Mouse (Mus musculus): ENCODE measurements around the gene Gm37240.

The Gm37240 gene

GRCm38 (mm10) chr3:85173441-85174071, 713.8 kb downstream of the Gm37240 start:
- no peak for DNase-seq

GRCm38 (mm10) chr3:85172532-85172931, 714.8 kb downstream of the Gm37240 start:
- no peak for DNase-seq

- DNase-seq = no peak
Observed at GRCm38 (mm10) chr3:85172096-85172495, 715.2 kb downstream of the Gm37240 start.

DNA sequence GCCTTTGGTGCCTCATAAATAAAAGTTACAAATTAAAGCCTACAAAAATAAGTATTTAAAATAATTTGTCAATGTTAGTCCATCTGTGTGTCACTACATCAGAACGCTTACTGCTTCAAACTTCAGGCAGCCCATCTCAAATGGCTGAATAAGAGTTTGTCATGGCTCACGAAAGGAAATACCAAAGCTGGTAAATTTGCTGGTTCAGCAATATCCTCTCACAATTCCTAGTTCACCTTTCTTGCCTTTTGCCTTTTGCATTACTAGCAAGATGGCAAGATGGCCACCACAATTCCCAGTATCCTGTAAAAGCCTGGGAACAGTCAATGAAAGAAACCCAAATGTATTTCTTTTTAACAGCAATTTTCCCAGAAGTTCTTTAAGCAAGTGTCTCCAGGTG, 718.5 kb downstream of the Gm37240 start:
- no peak for DNase-seq

DNA sequence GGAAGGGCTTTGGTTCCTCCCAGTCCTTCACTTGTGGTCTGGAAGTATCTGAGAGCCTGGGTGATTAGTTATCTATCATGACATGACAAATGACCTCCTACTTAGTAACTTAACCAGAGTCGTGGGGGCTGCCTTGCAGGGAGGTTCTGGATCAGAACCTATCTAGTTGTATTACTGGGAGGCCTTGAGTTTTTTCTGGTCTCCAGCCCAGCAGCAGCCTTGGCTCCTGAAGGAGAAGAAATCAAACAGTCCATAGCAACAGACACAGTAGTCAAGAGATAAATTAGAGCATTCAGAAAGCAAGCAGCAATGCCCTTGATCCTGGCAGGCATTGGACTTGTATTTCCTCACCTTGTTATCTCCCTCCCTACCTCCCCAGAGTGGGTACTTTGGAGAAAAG, 722.4 kb downstream of the Gm37240 start:
- no peak for DNase-seq

- no peak for DNase-seq
Observed at GRCm38 (mm10) chr3:85163396-85163795, 723.9 kb downstream of the Gm37240 start.

- DNase-seq = no peak
Observed at GRCm38 (mm10) chr3:85162430-85162829, 724.9 kb downstream of the Gm37240 start.

GRCm38 (mm10) chr3:85160816-85161215, 726.5 kb downstream of the Gm37240 start:
- no peak for DNase-seq

GRCm38 (mm10) chr3:85159631-85160030, 727.7 kb downstream of the Gm37240 start:
- no peak for DNase-seq

GRCm38 (mm10) chr3:85148816-85149215, 738.5 kb downstream of the Gm37240 start:
- no peak for DNase-seq

DNA sequence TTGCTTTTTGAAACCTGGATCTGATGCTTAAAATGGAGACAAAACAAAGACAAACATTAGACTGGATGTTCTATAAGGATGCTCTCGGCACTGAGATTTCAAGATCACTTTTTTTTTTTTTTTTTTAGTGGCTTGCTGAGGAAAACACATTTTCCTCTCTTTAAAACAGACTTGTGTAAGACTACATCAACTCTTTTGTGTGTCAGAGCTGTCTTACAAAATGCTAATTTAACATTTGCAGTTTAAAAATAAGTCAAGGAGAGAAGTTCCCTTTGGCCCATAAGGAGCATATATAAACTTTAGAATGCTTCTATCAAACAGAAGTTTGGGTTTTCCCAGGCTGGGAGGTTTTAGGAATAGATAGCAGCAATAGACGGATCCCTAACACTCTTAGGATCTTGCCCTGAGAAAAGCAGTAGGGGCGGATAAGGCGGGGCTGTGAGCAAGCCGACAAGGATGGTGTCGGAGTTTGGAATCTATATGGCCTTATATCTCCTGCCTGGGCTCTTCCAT, 739.2 kb downstream of the Gm37240 start:
- DNase-seq = no peak

DNA sequence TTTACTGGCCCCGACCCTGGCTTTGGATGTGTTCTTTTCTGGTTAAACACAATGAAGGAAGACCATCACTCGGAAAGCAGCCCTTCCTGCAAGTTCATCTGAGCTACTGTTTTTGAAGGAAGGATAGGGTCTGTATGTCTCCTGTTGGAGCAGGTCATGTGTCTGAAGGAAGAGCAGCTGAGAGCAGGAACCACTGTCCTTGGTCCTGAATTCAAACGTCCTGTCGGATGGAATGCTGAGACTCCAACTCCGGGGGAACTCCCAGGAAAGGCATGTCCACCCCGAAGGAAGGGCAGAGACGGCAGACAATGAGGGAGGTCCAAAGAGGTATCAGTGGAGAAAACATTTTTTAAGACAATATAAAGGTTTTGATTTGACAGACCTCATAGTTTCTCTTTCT, 741.8 kb downstream of the Gm37240 start:
- DNase-seq = peak; percentile 49

DNA sequence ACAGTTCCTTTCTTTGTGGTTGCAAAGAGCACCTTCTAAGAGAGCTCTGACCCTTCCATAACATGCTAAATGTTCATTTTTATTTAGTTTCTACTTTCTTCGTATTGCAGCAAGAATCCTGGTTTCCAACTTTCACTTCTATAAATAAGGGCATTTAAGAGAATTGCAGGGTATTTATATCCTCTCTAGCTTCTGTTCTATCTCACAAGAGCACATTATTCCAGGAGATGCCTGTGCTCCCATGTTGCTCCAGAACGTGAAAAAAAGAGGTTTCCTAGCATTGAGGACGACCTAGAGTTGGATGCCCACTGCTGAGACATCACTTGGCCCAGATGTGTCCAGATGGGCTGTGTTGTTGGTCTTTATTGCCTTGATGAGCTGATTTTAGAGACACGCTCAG, 742.2 kb downstream of the Gm37240 start:
- DNase-seq = no peak

DNA sequence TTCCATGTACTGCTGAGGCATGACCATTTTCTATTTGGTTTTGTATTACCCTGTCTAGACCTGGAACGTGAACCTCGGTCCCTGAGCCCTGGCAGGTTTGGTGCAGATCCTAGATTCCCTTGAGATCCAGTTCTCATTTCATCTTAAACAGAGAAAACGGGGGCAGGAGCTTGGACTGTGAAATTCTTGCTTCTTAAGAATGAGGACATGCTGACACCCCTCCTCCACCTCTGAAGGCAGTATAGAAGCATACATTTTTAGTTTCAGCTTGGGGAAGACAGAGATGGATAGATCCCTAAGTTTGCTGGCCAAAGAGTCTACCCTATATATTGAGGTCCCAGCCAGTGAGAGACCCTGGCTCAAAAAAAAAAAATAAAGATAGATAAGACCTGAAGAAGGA, 742.9 kb downstream of the Gm37240 start:
- DNase-seq = no peak

DNA sequence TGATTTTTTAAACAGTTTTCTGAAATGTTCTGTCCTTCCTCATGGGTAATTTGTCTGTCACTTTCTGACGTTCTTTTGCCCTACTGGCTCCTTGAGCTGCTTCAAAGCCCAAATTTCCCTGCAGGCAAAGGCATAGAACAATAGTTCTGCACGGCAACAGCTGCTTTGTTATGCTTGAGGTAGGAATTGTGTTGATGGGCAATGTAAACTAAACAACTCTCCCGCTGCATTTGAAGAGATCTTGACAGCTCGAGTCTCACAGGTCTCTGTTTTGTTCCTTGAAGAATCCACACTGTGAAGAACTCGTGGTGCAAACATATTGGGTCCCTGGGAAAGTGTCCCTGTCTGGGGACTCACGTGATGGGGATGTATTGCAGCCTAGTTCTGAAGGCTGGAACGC, 746.8 kb downstream of the Gm37240 start:
- DNase-seq = no peak

GRCm38 (mm10) chr3:85138407-85138806, 748.9 kb downstream of the Gm37240 start:
- no peak for DNase-seq

DNA sequence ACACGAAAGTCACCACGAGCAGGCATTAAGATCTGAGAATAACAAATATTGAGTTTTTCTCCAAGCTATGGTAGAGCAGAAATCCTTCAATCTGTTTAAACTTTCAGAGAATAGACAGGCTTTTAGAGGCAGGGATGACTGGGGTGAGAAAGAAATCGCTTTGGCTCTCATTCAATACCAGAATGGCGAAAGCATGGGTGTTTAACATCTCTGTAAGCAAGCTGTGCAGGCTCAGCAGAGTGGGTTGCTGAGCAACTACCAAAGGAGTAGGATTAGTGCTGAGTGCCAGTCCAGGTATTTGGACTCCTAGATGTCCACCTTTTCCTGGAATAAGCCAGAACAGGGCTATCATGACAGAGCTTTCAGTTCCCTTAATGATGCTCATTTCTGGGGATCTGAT, 753.8 kb downstream of the Gm37240 start:
- no peak for DNase-seq

DNA sequence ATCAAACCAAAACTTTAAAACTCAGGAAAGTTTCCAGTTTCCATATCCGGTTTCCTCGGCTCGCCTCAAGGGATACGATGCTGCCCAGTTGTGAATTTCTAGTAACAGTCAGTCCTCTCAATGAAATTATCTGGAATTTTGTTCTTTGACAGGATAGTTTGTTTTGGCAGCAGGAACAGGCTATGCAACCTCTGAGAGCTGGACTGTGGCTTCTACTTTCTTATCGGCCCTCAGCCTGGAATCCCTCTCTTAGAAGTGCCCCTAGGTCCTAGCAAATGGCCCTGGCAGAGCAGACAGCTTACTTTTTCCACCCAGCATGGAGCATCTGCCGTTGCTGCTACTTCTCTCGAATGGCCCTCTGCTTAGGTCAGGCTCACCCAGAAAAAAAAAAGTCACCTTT, 755.4 kb downstream of the Gm37240 start:
- DNase-seq = no peak

GRCm38 (mm10) chr3:85128546-85128945, 758.8 kb downstream of the Gm37240 start:
- DNase-seq = no peak

DNA sequence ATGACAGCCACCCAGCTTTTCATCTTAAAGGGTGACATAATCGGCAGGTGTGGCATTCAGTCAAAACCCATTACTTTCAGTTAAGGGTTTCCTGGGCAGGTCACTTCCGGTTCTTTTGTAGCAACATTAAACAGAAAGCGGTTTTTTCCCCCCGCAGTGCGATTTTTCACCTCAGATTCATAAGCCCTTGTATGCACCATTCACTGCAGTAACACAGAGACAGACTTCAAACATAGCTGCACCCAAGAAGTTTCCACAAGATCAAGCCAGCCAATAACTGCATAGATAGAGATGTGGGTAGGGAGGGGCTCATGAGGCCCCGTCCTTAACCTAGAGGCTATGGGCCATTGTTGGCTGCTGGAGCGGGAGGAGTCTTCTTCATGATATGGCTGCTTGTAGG, 760.3 kb downstream of the Gm37240 start:
- DNase-seq = no peak

- no peak for DNase-seq
Observed at GRCm38 (mm10) chr3:85125471-85125870, 761.8 kb downstream of the Gm37240 start.

GRCm38 (mm10) chr3:85124924-85125323, 762.4 kb downstream of the Gm37240 start:
- no peak for DNase-seq

- no peak for DNase-seq
Observed at GRCm38 (mm10) chr3:85124410-85124809, 762.9 kb downstream of the Gm37240 start.

DNA sequence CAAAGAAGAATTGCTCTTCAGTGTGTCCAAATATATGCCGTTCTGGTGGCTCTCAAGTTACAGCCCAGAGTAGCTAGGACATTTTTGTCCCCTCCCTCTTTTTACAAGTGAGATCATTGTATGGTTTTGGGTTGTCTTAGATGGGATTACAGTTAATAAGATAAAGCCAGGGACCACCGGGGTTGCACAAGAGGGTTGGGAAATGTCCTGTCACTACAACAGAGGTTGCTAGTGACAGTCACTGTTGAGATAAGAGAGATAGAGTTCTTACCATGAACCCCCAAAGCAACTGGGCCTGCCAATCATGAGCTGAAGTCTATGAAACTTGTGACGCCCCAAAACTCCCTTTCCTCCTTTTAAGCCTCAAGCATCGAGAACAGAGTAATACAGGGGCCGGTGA, 769.6 kb downstream of the Gm37240 start:
- no peak for DNase-seq

- DNase-seq = no peak
Observed at GRCm38 (mm10) chr3:85117014-85117413, 770.3 kb downstream of the Gm37240 start.
